Mouse (Mus musculus) bone marrow macrophage, adult 2 months (primary cell): ENCODE measurements around the gene Clk4. TPM values are rescaled to one million over a fixed set of nuclear protein-coding genes. Genes with fewer than 3 reads are reported as not detected.

ENCODE experiments used
- H3K27ac ChIP-seq: 2 replicates; pipeline ENCODE4 v1.5.1; 2012; ENCODE audit warnings: low read depth, low read length; ENCODE audit not compliant: insufficient read depth
- H3K4me1 ChIP-seq: 2 replicates; pipeline ENCODE4 v1.6.1; 2012; ENCODE audit warnings: low read length; ENCODE audit not compliant: control insufficient read depth, insufficient read depth
- H3K4me3 ChIP-seq: 2 replicates; pipeline ENCODE4 v1.5.1; 2012; ENCODE audit warnings: mild to moderate bottlenecking, low read length, moderate library complexity; ENCODE audit not compliant: insufficient read depth
- CTCF ChIP-seq: IDR thresholded peaks from 2 replicates; pipeline ENCODE4 v1.5.1; 2012; ENCODE audit warnings: low read depth, mild to moderate bottlenecking, low read length, moderate library complexity
- POLR2A ChIP-seq: IDR thresholded peaks from 2 replicates; pipeline ENCODE4 v1.6.1; 2012; ENCODE audit warnings: mild to moderate bottlenecking, low read depth, low read length, borderline replicate concordance
- polyA plus RNA-seq: library from polyadenylated mRNA; stranded (reverse); fragments of >200 nt; gene quantifications from 2 replicates; pipeline ENCODE4 v1.2.4, GENCODE M21; 2012; ENCODE audit not compliant: missing spikeins, insufficient read depth, insufficient read length

Gene Clk4
- polyA plus RNA-seq, 1 experiment: 114 TPM

DNA sequence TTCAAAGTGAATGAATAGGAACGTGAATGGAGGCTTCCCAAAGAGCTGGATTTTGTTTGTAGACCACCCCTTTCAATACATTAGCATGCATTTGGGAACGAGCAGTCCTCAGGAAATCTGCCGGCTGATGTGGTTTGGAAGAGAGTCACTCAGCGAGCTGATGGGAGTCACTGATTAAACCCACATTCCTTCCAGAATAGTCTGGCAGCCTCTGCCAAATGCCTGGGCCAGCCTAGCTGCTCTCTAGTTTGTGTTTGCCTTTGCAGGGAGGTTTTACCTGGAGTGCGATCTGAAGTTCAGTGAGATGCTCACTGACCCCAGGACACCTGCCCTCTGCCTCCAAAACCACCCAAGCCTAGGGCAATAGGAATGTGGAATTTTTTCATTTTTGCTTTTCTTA is 46.8 kb downstream of the Clk4 start:
- TF ChIP-seq POLR2A (no peak), CTCF (no peak)
- Histone ChIP-seq H3K4me1 (no peaks in the 10 kb centered on the region), H3K4me3 (no peak overlapping the region)

GRCm38 (mm10) chr11:51311846-51312245 is 50.3 kb downstream of the Clk4 start:
- Histone ChIP-seq H3K4me1 (no peaks in the 10 kb centered on the region), H3K27ac (no peak overlapping the region), H3K4me3 (no peak overlapping the region)
- TF ChIP-seq POLR2A (no peak), CTCF (no peak)

More for the DNA sequence above, 46.8 kb downstream of the Clk4 start:
- H3K27ac ChIP-seq: no peak overlapping the region

DNA sequence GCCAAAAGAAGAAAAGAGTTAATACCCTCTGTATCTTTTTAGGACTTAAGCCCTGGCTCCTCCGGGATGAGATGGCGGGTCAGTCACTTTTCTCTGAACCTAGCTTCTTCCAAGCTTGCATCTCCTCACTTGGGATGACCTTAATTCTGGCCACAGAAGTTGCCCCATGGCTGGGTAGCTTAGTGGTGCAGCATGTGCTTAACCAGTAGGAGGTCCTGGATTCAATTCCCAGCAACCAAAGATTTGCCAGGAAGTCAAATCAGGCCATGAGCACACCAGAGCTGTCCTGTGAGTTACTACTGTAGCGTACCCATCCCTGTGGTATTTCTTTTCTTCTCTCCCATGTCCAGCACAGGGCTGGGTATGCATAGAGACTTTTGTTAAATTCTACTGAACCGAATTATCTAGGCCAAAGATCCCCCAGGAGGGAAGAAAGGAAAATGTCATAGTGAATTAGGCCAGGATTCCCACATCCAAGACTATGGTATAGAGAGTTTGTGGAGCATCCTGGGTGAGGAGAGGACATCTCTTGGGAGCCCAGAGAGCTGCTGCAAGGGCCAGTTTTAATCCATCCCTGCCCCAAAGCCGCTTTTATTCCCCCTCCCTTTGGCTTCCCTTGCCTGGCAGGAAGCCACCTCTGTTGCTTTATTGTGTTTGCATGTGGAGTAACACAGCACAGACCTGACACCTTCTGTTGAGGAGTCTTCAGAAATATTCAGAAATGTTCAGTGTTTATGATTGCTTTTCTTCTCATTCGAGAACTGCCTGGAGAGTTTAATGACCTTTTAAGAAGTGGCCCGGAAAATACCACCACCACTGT is 54.7 kb downstream of the Clk4 start:
- no peak overlapping the region for H3K27ac ChIP-seq
- no peak overlapping the region for H3K4me3 ChIP-seq
- no peaks in the 10 kb centered on the region for H3K4me1 ChIP-seq
- no peak for TF ChIP-seq POLR2A
- TF ChIP-seq CTCF: no peak

DNA sequence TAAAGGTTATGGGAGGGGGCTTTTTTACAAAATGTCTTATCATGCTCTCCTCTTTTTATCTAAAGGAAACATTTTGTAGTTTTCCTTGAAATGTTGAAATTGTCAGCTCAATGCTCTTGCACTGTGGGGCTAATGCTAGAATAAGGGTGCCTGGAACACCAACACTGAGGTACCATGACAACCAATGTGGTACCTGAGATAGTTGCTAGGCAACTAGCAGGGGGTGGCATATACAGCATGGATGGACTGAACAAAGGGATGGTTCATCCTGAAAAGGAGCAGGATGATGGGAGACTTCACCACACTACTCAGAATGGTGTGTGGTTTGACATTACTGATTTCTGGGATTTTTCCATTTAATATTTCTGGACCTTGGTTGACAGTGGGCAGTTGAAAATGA is 59.1 kb downstream of the Clk4 start:
- TF ChIP-seq CTCF (no peak), POLR2A (no peak)
- Histone ChIP-seq H3K4me1 (no peaks in the 10 kb centered on the region), H3K27ac (no peak overlapping the region), H3K4me3 (no peak overlapping the region)

DNA sequence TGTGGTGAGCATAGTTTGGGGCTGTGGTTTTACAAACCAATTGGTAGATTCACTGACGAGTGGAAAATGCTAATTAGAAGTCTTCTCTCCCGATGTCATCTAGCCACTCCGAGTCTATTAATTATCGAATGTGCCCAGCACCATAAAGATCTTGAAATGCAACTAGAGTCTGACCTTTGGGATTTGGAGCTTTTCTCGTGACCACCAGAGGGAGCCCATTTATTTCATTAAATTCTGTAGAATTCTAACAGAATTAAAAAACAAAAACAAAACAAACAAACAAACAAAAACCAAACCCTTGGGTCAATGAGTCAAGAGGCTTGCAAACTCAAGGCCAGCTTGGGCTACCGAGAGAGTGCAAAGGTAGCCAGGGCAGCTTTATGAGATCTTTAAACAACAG is 65.4 kb downstream of the Clk4 start:
- Histone ChIP-seq H3K4me3 (no peak overlapping the region), H3K4me1 (peaks cover 38% of the 10 kb centered on the region), H3K27ac (no peak overlapping the region)
- TF ChIP-seq CTCF: peak; percentile 30; the same call in 1 of the 2 replicates
- no peak for TF ChIP-seq POLR2A

DNA sequence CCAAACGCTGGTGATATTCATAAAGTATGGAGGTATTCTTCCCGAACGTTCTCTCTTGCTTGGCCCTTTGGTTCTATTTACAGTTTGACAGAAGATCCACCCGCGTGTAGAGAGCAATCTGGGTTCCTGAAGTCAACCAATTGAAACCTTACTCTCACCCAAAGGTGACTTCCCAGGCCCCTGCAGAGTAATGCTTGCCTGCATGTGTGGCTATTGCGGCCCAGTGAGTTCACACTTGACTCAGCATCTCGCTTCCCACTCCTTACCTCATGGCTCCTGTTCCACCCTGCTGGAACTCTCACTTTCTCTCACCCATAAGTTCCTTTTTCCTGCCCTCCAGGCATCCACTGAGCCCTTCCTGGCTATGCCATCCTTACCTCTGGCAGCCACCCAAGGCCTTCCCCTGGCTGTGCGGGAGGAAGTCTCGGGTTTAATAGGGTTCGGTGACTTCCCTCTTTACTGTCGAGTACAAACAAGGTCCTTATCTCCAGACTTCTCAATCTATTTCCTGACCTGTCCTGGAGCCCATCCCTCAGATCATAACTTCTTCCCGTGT is 66.9 kb downstream of the Clk4 start:
- H3K27ac ChIP-seq: peak overlapping the region; percentile 77
- TF ChIP-seq POLR2A (no peak), CTCF (no peak)
- H3K4me3 ChIP-seq: no peak overlapping the region

GRCm38 (mm10) chr11:51329837-51330714 is 68.5 kb downstream of the Clk4 start:
- peak overlapping the region; percentile 89 for H3K27ac ChIP-seq
- H3K4me1 ChIP-seq: peaks cover 38% of the 10 kb centered on the region
- no peak for TF ChIP-seq CTCF
- no peak for TF ChIP-seq POLR2A
- peak overlapping the region; percentile 31 for H3K4me3 ChIP-seq

More for the DNA sequence above, 66.9 kb downstream of the Clk4 start:
- peaks cover 38% of the 10 kb centered on the region for H3K4me1 ChIP-seq

Other genes with a start within 250 kb of the Clk4 start
- gene Olfr54, start 247.5 kb upstream of the Clk4 start, polyA plus RNA-seq: not detected in 2 replicates
- gene Olfr1375, start 213.6 kb upstream of the Clk4 start, polyA plus RNA-seq: not detected in 2 replicates
- not detected in 2 replicates for gene Zfp354a, start 202.5 kb upstream of the Clk4 start, polyA plus RNA-seq
- gene Gm12569, start 41.3 kb upstream of the Clk4 start, polyA plus RNA-seq: not detected in 2 replicates
- not detected in 2 replicates for gene BC049762, start 1.3 kb downstream of the Clk4 start, polyA plus RNA-seq
- gene Col23a1, start 28.2 kb downstream of the Clk4 start, polyA plus RNA-seq: 0.13 TPM in 1 of 2 replicates, not detected in the other